Mouse (Mus musculus): ENCODE results near the gene Nmnat2. TPM values are rescaled to one million over a fixed set of nuclear protein-coding genes. Genes with fewer than 3 reads are reported as not detected.

Nmnat2 gene
- polyA plus RNA-seq, 1 experiment: 8.3 TPM

- Histone ChIP-seq H3ac (ENCODE audit: control insufficient read depth, insufficient read length, low read depth) (no peak overlapping the region), H3K4me3 (ENCODE audit: insufficient read depth, poor library complexity, severe bottlenecking) (no peak overlapping the region), H3K27me3 (ENCODE audit: control insufficient read depth, insufficient read depth, insufficient read length) (no peaks in the 10 kb centered on the region), H3K36me3 (ENCODE audit: control insufficient read depth, insufficient read depth) (no peaks in the 10 kb centered on the region), H3K79me3 (ENCODE audit: low read depth) (no peaks in the 10 kb centered on the region), H3K79me2 (ENCODE audit: control insufficient read depth, insufficient read depth) (no peaks in the 10 kb centered on the region)
- TF ChIP-seq CTCF (IDR thresholded peaks at IDR 0.05; ENCODE audit: control insufficient read depth, insufficient read depth, insufficient read length): no peak
- TF ChIP-seq MYOD1 (IDR thresholded peaks at IDR 0.05; ENCODE audit: control insufficient read depth, insufficient read length, low read depth): no peak
- TF ChIP-seq MAX (IDR thresholded peaks at IDR 0.05): no peak
- TF ChIP-seq CEBPB (IDR thresholded peaks at IDR 0.05; ENCODE audit: low read depth): no peak
- TF ChIP-seq FOSL1 (IDR thresholded peaks at IDR 0.05; ENCODE audit: insufficient read depth, low read length, poor library complexity, severe bottlenecking): no peak
- TF ChIP-seq MYOG (IDR thresholded peaks at IDR 0.05; ENCODE audit: control insufficient read depth, extremely low read depth, insufficient read length): no peak
- no peak for TF ChIP-seq USF1 (IDR thresholded peaks at IDR 0.05; ENCODE audit: low read depth)
These were observed 66.3 kb downstream of the Nmnat2 start for GRCm38 (mm10) chr1:153021034-153021638.

GRCm38 (mm10) chr1:153023018-153023417 is 68.2 kb downstream of the Nmnat2 start:
- no peaks in the 10 kb centered on the region for H3K79me2 ChIP-seq (ENCODE audit: control insufficient read depth, insufficient read depth)
- H3ac ChIP-seq (ENCODE audit: control insufficient read depth, insufficient read length, low read depth): no peak overlapping the region
- no peaks in the 10 kb centered on the region for H3K36me3 ChIP-seq (ENCODE audit: control insufficient read depth, insufficient read depth)
- TF ChIP-seq FOSL1 (IDR thresholded peaks at IDR 0.05; ENCODE audit: insufficient read depth, low read length, poor library complexity, severe bottlenecking) (no peak), MAX (IDR thresholded peaks at IDR 0.05) (no peak), MYOG (IDR thresholded peaks at IDR 0.05; ENCODE audit: control insufficient read depth, extremely low read depth, insufficient read length) (no peak), MYOD1 (IDR thresholded peaks at IDR 0.05; ENCODE audit: control insufficient read depth, insufficient read length, low read depth) (no peak), CEBPB (IDR thresholded peaks at IDR 0.05; ENCODE audit: low read depth) (no peak), USF1 (IDR thresholded peaks at IDR 0.05; ENCODE audit: low read depth) (no peak), CTCF (IDR thresholded peaks at IDR 0.05; ENCODE audit: control insufficient read depth, insufficient read depth, insufficient read length) (no peak)
- no peaks in the 10 kb centered on the region for H3K79me3 ChIP-seq (ENCODE audit: low read depth)
- no peaks in the 10 kb centered on the region for H3K27me3 ChIP-seq (ENCODE audit: control insufficient read depth, insufficient read depth, insufficient read length)
- H3K4me3 ChIP-seq (ENCODE audit: insufficient read depth, poor library complexity, severe bottlenecking): no peak overlapping the region

GRCm38 (mm10) chr1:153023875-153024274 is 69.1 kb downstream of the Nmnat2 start:
- TF ChIP-seq MYOG (IDR thresholded peaks at IDR 0.05; ENCODE audit: control insufficient read depth, extremely low read depth, insufficient read length): no peak
- TF ChIP-seq USF1 (IDR thresholded peaks at IDR 0.05; ENCODE audit: low read depth): no peak
- no peak for TF ChIP-seq MAX (IDR thresholded peaks at IDR 0.05)
- TF ChIP-seq MYOD1 (IDR thresholded peaks at IDR 0.05; ENCODE audit: control insufficient read depth, insufficient read length, low read depth): no peak
- no peak for TF ChIP-seq CEBPB (IDR thresholded peaks at IDR 0.05; ENCODE audit: low read depth)
- no peak for TF ChIP-seq FOSL1 (IDR thresholded peaks at IDR 0.05; ENCODE audit: insufficient read depth, low read length, poor library complexity, severe bottlenecking)
- no peak for TF ChIP-seq CTCF (IDR thresholded peaks at IDR 0.05; ENCODE audit: control insufficient read depth, insufficient read depth, insufficient read length)
- no peaks in the 10 kb centered on the region for H3K36me3 ChIP-seq (ENCODE audit: control insufficient read depth, insufficient read depth)
- H3K4me3 ChIP-seq (ENCODE audit: insufficient read depth, poor library complexity, severe bottlenecking): no peak overlapping the region
- H3K79me3 ChIP-seq (ENCODE audit: low read depth): no peaks in the 10 kb centered on the region
- H3ac ChIP-seq (ENCODE audit: control insufficient read depth, insufficient read length, low read depth): no peak overlapping the region
- H3K27me3 ChIP-seq (ENCODE audit: control insufficient read depth, insufficient read depth, insufficient read length): no peaks in the 10 kb centered on the region
- H3K79me2 ChIP-seq (ENCODE audit: control insufficient read depth, insufficient read depth): no peaks in the 10 kb centered on the region

- TF ChIP-seq USF1 (IDR thresholded peaks at IDR 0.05; ENCODE audit: low read depth) (no peak), MYOG (IDR thresholded peaks at IDR 0.05; ENCODE audit: control insufficient read depth, extremely low read depth, insufficient read length) (no peak), CTCF (IDR thresholded peaks at IDR 0.05; ENCODE audit: control insufficient read depth, insufficient read depth, insufficient read length) (no peak), FOSL1 (IDR thresholded peaks at IDR 0.05; ENCODE audit: insufficient read depth, low read length, poor library complexity, severe bottlenecking) (no peak), CEBPB (IDR thresholded peaks at IDR 0.05; ENCODE audit: low read depth) (no peak), MYOD1 (IDR thresholded peaks at IDR 0.05; ENCODE audit: control insufficient read depth, insufficient read length, low read depth) (no peak), MAX (IDR thresholded peaks at IDR 0.05) (no peak)
- no peaks in the 10 kb centered on the region for H3K79me3 ChIP-seq (ENCODE audit: low read depth)
- H3K4me3 ChIP-seq (ENCODE audit: insufficient read depth, poor library complexity, severe bottlenecking): no peak overlapping the region
- no peaks in the 10 kb centered on the region for H3K27me3 ChIP-seq (ENCODE audit: control insufficient read depth, insufficient read depth, insufficient read length)
- H3K79me2 ChIP-seq (ENCODE audit: control insufficient read depth, insufficient read depth): no peaks in the 10 kb centered on the region
- no peaks in the 10 kb centered on the region for H3K36me3 ChIP-seq (ENCODE audit: control insufficient read depth, insufficient read depth)
- no peak overlapping the region for H3ac ChIP-seq (ENCODE audit: control insufficient read depth, insufficient read length, low read depth)
These were observed 69.7 kb downstream of the Nmnat2 start for GRCm38 (mm10) chr1:153024453-153024852.

- no peaks in the 10 kb centered on the region for H3K27me3 ChIP-seq (ENCODE audit: control insufficient read depth, insufficient read depth, insufficient read length)
- TF ChIP-seq MYOD1 (IDR thresholded peaks at IDR 0.05; ENCODE audit: control insufficient read depth, insufficient read length, low read depth) (no peak), MAX (IDR thresholded peaks at IDR 0.05) (no peak), USF1 (IDR thresholded peaks at IDR 0.05; ENCODE audit: low read depth) (no peak), CEBPB (IDR thresholded peaks at IDR 0.05; ENCODE audit: low read depth) (no peak), MYOG (IDR thresholded peaks at IDR 0.05; ENCODE audit: control insufficient read depth, extremely low read depth, insufficient read length) (no peak), CTCF (IDR thresholded peaks at IDR 0.05; ENCODE audit: control insufficient read depth, insufficient read depth, insufficient read length) (no peak), FOSL1 (IDR thresholded peaks at IDR 0.05; ENCODE audit: insufficient read depth, low read length, poor library complexity, severe bottlenecking) (no peak)
- no peaks in the 10 kb centered on the region for H3K36me3 ChIP-seq (ENCODE audit: control insufficient read depth, insufficient read depth)
- H3K79me2 ChIP-seq (ENCODE audit: control insufficient read depth, insufficient read depth): no peaks in the 10 kb centered on the region
- H3K4me3 ChIP-seq (ENCODE audit: insufficient read depth, poor library complexity, severe bottlenecking): no peak overlapping the region
- no peak overlapping the region for H3ac ChIP-seq (ENCODE audit: control insufficient read depth, insufficient read length, low read depth)
- H3K79me3 ChIP-seq (ENCODE audit: low read depth): no peaks in the 10 kb centered on the region
These were observed 76.6 kb downstream of the Nmnat2 start for GRCm38 (mm10) chr1:153031345-153031744.
